Mouse (Mus musculus) lung, adult 2 months (tissue): ENCODE data around the gene Prpf40b.

ENCODE experiments used
- CTCF ChIP-seq: fragments of 200-500 bp; IDR thresholded peaks from 2 replicates; pipeline ENCODE4 v1.5.1; 2011; ENCODE audit warnings: mild to moderate bottlenecking, low read length, control low read depth; ENCODE audit not compliant: insufficient read depth
- POLR2A ChIP-seq: fragments of 200-500 bp; IDR thresholded peaks from 2 replicates; pipeline ENCODE4 v1.6.1; 2011; ENCODE audit warnings: low read depth, mild to moderate bottlenecking, control low read depth, low read length, borderline replicate concordance; ENCODE audit errors: extremely low read depth

DNA sequence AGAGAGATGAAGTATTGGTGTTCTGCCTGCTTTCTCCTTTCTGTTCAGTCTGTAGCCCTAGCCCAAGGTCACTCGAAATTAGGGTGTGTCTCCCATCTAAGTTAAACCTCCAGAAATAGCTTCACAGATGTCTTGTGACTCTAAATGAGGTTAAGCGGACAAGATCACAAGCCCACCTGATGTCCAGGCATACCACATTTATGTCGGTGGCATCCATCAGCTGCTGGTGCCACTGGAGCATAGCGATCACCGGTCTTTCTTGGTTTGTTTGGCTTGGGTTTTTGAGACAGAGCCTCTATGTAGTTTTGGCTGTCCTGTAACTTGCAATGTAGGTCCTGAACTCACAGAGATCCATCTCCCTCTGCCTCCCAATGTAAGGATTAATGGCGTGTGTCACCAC lies 41.1 kb upstream of the Prpf40b start:
- TF ChIP-seq CTCF (no peak), POLR2A (no peak)
